Mouse (Mus musculus) small intestine, adult 10 weeks (tissue): ENCODE data around the gene Tbc1d25. TPM values are rescaled to one million over a fixed set of nuclear protein-coding genes. Genes with fewer than 3 reads are reported as not detected.

ENCODE experiments used
- polyA plus RNA-seq: library from polyadenylated mRNA; stranded (reverse); fragments of 350-450 nt; fragmentation: Illumina TruSeq; extraction: RNeasy Lipid Tissue Mini Kit (QIAGEN cat#74804); gene quantifications from one replicate; pipeline ENCODE4 v1.2.3, GENCODE M21; 2014; ENCODE audit warnings: low replicate concordance

Tbc1d25 gene
- polyA plus RNA-seq = not detected

GRCm38 (mm10) chrX:8175504-8176385, at the start of gene Tbc1d25:
Gene Tbc1d25, minus strand, starts transcription at chrX:8176181.

GRCm38 (mm10) chrX:8206015-8206693, 30.2 kb upstream of the Tbc1d25 start, which contains the start of gene Porcn:
Gene Porcn, minus strand, starts transcription at chrX:8206525.

GRCm38 (mm10) chrX:8193419-8193723, 17.4 kb upstream of the Tbc1d25 start, which contains the start of gene Ebp:
Gene Ebp, minus strand, starts transcription at chrX:8193512.

GRCm38 (mm10) chrX:8145153-8145991, 30.6 kb downstream of the Tbc1d25 start, which contains the start of gene Rbm3:
Gene Rbm3, minus strand, starts transcription at chrX:8145880.

GRCm38 (mm10) chrX:8132017-8132976, 43.7 kb downstream of the Tbc1d25 start, which contains the start of gene Wdr13:
Gene Wdr13, minus strand, starts transcription at chrX:8132892.

Other genes with a start within 250 kb of the Tbc1d25 start
- gene Eras, start 247.6 kb downstream of the Tbc1d25 start, polyA plus RNA-seq = not detected
- gene Hdac6, start 228.3 kb downstream of the Tbc1d25 start, polyA plus RNA-seq = 0.30 TPM
- not detected for gene Gata1, start 198.1 kb downstream of the Tbc1d25 start, polyA plus RNA-seq
- 1,103 TPM for gene Glod5, start 157.7 kb downstream of the Tbc1d25 start, polyA plus RNA-seq
- gene Suv39h1, start 101.4 kb downstream of the Tbc1d25 start, polyA plus RNA-seq = 8.6 TPM
- gene Was, start 85.7 kb downstream of the Tbc1d25 start, polyA plus RNA-seq = 0.59 TPM
- 60.9 TPM for gene Wdr13, start 43.3 kb downstream of the Tbc1d25 start, polyA plus RNA-seq
- 554 TPM for gene Rbm3, start 30.3 kb downstream of the Tbc1d25 start, polyA plus RNA-seq
- gene Ebp, start 17.3 kb upstream of the Tbc1d25 start, polyA plus RNA-seq = 31.9 TPM
- gene Porcn, start 30.3 kb upstream of the Tbc1d25 start, polyA plus RNA-seq = 1.0 TPM
- gene Ftsj1, start 76.2 kb upstream of the Tbc1d25 start, polyA plus RNA-seq = 5.6 TPM
- 0.59 TPM for gene Slc38a5, start 95.0 kb upstream of the Tbc1d25 start, polyA plus RNA-seq
- not detected for gene Ssxb10, start 151.2 kb upstream of the Tbc1d25 start, polyA plus RNA-seq
- not detected for gene Ssxb9, start 190.8 kb upstream of the Tbc1d25 start, polyA plus RNA-seq
- not detected for gene Ssxb1, start 237.1 kb upstream of the Tbc1d25 start, polyA plus RNA-seq